Mouse (Mus musculus) lung, embryonic 14.5 days (tissue): ENCODE results near the gene Bcas3. TPM values are rescaled to one million over a fixed set of nuclear protein-coding genes. Genes with fewer than 3 reads are reported as not detected.

Experiments
- ATAC-seq: fragments of 200-750 bp; cut with Nextera tagmentation; 2 replicates; pipeline ENCODE4 v1.8.0; 2017; ENCODE audit warnings: mild to moderate bottlenecking, moderate TSS enrichment, moderate library complexity; ENCODE audit not compliant: insufficient read depth
- DNase-seq: peaks from one replicate; pipeline ENCODE4 v3.0.0-alpha.2; 2015
- H3K27ac ChIP-seq: fragments of 300-500 bp; sonication (generic); 2 replicates; pipeline ENCODE4 v1.5.1; 2014; ENCODE audit warnings: low read depth, mild to moderate bottlenecking, moderate library complexity
- H3K27me3 ChIP-seq: fragments of 300-500 bp; sonication (generic); 2 replicates; pipeline ENCODE4 v1.6.1; 2014; ENCODE audit warnings: low read length, control low read depth; ENCODE audit not compliant: insufficient read depth
- H3K36me3 ChIP-seq: fragments of 300-500 bp; sonication (generic); 2 replicates; pipeline ENCODE4 v1.6.1; 2014; ENCODE audit warnings: control low read depth; ENCODE audit not compliant: insufficient read depth
- H3K4me1 ChIP-seq: fragments of 300-500 bp; sonication (generic); 2 replicates; pipeline ENCODE4 v1.6.1; 2014; ENCODE audit warnings: antibody characterized with exemption, control low read depth; ENCODE audit not compliant: insufficient read depth
- H3K4me2 ChIP-seq: fragments of 300-500 bp; sonication (generic); 2 replicates; pipeline ENCODE4 v1.6.1; 2014; ENCODE audit warnings: mild to moderate bottlenecking
- H3K4me3 ChIP-seq: fragments of 300-500 bp; sonication (generic); 2 replicates; pipeline ENCODE4 v1.5.1; 2014; ENCODE audit warnings: low read depth, low read length
- H3K9ac ChIP-seq: fragments of 300-500 bp; sonication (generic); 2 replicates; pipeline ENCODE4 v1.6.1; 2014
- H3K9me3 ChIP-seq: fragments of 300-500 bp; sonication (generic); 2 replicates; pipeline ENCODE4 v1.6.1; 2016; ENCODE audit warnings: low read depth, low read length, control low read depth
- CTCF ChIP-seq: IDR thresholded peaks from 2 replicates; pipeline ENCODE4 v1.5.1; 2016; ENCODE audit warnings: antibody characterized with exemption, low read depth
- WGBS: fragments of 180-500 bp; shearing (Covaris S2); extraction: QIAGEN DNeasy Blood & Tissue Kit; methylation state at CpG from one replicate; pipeline ENCODE4 v1.1.7; 2014; 5-methylcytosine and 5-hydroxymethylcytosine counted together
- polyA plus RNA-seq: library from polyadenylated mRNA; unstranded; fragments of >200 nt; fragmentation: Nextera tagmentation; extraction: Ambion mirVana; gene quantifications from 2 replicates; pipeline ENCODE4 v1.2.1, GENCODE M21; 2014

Bcas3 gene
- polyA plus RNA-seq, 1 experiment from 2014 or later, result 35.0 TPM

DNA sequence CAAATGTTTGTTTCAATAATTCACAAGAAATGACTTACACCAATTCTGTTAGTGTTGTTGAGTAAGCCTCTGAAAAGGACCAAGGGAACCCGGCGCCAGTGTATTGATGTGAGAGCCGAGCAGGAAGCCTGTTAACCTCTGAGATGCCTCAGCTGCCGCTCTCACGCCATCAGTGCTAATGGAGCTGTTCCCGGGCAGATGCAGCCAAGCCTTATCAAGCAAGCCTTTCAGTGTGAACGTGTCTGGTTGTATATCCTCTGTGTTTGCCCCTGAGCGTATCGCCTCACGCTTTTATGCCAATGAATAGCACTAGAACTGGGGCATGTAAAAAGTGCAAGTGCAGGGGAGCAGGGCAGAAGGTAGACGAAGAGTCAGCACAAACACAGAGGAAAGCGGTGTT, 121.4 kb downstream of the Bcas3 start:
- no peak for TF ChIP-seq CTCF
- Histone ChIP-seq H3K9me3 (no peaks in the 10 kb centered on the region), H3K9ac (no peak overlapping the region), H3K4me2 (no peak overlapping the region), H3K4me1 (no peaks in the 10 kb centered on the region; the same call in 1 of the 2 replicates), H3K4me3 (no peak overlapping the region), H3K27me3 (no peaks in the 10 kb centered on the region), H3K27ac (no peak overlapping the region), H3K36me3 (no peaks in the 10 kb centered on the region)
- 31% methylated on average over 12 of the region's 12 CpGs for WGBS
- ATAC-seq (no peak), DNase-seq (peak; percentile 55)

DNA sequence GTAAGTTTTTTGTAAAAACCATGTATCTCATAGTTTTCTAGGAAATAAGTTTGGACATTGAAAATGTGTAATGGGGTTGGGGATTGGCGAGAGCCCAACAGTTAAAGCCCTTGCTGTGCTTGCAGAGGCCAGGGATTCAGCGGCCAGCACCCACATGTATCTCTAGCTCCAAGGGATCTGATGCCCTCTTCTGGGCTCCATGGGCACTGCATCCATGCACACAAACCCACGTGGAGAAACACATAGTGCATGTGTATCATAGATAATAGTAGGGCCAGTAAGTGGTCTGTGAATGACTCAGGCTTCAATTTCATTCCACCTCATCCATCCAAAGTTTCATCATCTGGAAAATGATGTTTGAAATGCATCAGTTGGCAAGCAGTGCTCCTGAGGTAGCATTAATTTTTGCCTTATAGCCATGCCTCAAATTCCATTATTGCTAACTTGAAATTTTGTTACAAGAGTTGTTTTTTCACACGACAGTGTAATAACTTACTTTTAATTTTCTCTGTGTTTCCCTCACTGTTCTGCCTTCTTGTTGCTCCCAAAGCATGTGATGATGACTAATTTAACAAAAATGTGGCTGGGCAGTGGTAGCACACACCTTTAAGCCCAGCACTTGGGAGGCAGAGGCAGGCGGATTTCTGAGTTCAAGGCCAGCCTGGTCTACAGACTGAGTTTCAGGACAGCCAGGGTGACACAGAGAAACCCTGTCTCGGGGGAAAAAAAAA, 129.9 kb downstream of the Bcas3 start:
- ATAC-seq (no peak), DNase-seq (peak; percentile 55)
- 70% methylated on average over 6 of the region's 6 CpGs for WGBS
- no peak overlapping the region for H3K9ac ChIP-seq
- no peaks in the 10 kb centered on the region for H3K36me3 ChIP-seq
- no peaks in the 10 kb centered on the region for H3K27me3 ChIP-seq
- H3K9me3 ChIP-seq, result no peaks in the 10 kb centered on the region
- no peak overlapping the region for H3K4me3 ChIP-seq
- TF ChIP-seq CTCF, result peak; percentile 55
- no peaks in the 10 kb centered on the region for H3K4me1 ChIP-seq
- no peak overlapping the region for H3K27ac ChIP-seq
- no peak overlapping the region for H3K4me2 ChIP-seq

DNA sequence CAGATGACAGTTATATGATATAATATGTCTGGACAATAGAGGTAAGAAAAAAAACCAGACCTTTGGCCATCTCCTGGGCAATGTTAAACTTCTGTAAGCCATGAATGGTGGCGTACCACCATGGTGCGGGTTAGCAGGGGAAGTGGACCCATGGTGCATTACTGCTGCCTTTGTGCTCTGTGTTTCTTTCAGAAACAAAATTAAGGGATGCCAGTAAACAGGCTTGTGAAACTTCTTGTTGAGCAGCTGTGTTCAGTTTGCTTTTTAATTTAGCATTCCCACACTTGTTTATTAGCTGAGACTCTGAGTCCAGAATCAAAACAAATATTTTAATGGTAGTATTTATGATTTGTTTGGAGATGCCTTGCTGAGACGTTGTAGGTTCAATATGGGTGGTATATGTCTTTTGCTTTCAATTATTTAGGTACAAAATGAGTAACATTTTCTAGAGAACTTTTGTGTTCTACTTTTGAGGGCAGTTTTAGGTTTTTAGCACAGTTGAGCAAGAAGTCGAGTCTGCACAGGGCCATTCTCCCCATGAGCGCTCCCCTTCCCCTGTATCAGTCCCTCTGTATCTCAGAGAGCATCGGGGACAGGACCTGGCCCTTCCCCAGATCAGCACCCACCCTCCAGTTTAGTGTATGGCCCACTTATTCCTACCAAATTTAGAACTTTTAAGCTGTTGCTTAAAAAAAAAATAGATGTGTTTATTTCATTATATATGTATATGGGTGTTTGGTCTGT, 132.4 kb downstream of the Bcas3 start:
- 71% methylated on average over 6 of the region's 6 CpGs for WGBS

DNA sequence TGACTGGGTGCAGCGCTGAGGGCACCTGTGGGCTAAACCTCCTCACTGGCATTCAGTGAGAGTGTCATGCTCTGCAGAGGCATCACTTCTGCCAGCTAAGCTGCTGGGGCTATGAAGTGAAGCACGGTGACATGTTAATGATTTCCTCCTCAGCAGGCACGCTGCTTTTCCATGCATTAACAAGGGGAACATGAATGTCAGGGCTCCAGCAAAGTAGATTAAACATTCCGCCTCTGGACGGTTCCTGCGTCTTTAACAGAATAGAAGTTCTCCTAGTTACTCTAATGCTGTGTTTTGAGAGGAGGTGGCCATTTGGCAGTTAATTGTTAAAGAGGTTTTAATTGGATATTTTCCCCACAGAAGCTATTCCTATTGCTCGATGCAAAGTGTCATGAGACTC, 134.5 kb downstream of the Bcas3 start:
- Histone ChIP-seq H3K4me1 (peaks cover 7% of the 10 kb centered on the region; the same call in 1 of the 2 replicates), H3K9ac (no peak overlapping the region), H3K4me3 (no peak overlapping the region), H3K27ac (no peak overlapping the region), H3K4me2 (no peak overlapping the region), H3K36me3 (no peaks in the 10 kb centered on the region), H3K27me3 (no peaks in the 10 kb centered on the region), H3K9me3 (no peaks in the 10 kb centered on the region)
- TF ChIP-seq CTCF, result no peak
- 43% methylated on average over 7 of the region's 7 CpGs for WGBS
- ATAC-seq (no peak), DNase-seq (peak; percentile 31)

More for the DNA sequence above, 132.4 kb downstream of the Bcas3 start:
- no peak for ATAC-seq
- peak overlapping the region; percentile 44; the same call in 1 of the 2 replicates for H3K27ac ChIP-seq
- peaks cover 4% of the 10 kb centered on the region; the same call in 1 of the 2 replicates for H3K4me1 ChIP-seq
- no peak for TF ChIP-seq CTCF
- DNase-seq, result peak; percentile 50
- H3K4me3 ChIP-seq, result no peak overlapping the region
- no peak overlapping the region for H3K4me2 ChIP-seq
- no peaks in the 10 kb centered on the region for H3K27me3 ChIP-seq
- H3K9me3 ChIP-seq, result no peaks in the 10 kb centered on the region
- no peak overlapping the region for H3K9ac ChIP-seq
- no peaks in the 10 kb centered on the region for H3K36me3 ChIP-seq

DNA sequence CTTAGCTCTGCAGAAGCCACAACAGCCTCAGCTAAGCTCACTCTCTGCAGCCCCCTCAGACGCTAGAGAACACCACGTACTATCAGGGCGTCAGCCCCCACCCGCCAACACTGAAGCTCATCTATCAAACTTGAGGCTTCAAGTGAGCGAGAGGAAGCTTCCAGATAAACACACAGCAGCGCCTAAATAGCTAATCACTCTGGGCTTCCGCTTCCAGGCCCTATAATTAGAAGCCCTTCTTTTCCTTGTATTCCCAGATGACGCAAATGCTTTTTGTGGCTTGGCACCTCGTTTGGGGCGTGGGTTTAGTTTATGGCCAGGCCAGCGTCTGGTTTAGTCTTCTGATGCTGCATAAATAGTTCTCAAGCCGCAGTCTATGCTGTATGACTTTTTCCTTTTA, 139.3 kb downstream of the Bcas3 start:
- DNase-seq (peak; percentile 94), ATAC-seq (peak; percentile 92)
- no peak for TF ChIP-seq CTCF
- Histone ChIP-seq H3K27me3 (no peaks in the 10 kb centered on the region), H3K27ac (peak overlapping the region; percentile 89), H3K4me1 (peaks cover 12% of the 10 kb centered on the region; the same call in 1 of the 2 replicates), H3K4me3 (no peak overlapping the region), H3K36me3 (no peaks in the 10 kb centered on the region), H3K9me3 (no peaks in the 10 kb centered on the region), H3K4me2 (peak overlapping the region; percentile 19), H3K9ac (peak overlapping the region; percentile 26; the same call in 1 of the 2 replicates)
- WGBS, result 12% methylated on average over 12 of the region's 12 CpGs

DNA sequence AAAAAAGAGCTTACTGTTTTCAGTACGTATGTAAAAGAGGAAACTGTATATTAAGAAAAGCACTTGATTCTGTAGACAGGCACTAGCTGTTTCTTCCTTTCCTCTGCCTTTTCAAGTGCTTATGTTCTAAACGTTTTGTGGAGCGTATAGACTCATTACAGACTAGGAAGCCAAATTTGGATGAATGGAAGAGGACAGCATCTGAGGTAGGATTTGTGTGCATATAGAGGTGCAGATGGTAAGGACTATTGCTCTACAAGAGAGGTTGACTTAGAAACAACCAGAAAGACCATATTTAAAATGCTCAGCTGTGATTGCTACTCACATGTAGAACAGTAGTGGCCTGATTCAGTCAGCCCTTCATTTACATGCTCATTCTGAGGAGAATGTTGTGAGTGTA, 139.7 kb downstream of the Bcas3 start:
- no peaks in the 10 kb centered on the region for H3K9me3 ChIP-seq
- peak overlapping the region; percentile 89 for H3K27ac ChIP-seq
- TF ChIP-seq CTCF, result no peak
- H3K9ac ChIP-seq, result no peak overlapping the region
- ATAC-seq (peak; percentile 23; the same call in 1 of the 2 replicates), DNase-seq (no peak)
- WGBS, result 28% methylated on average over 3 of the region's 3 CpGs
- no peaks in the 10 kb centered on the region for H3K36me3 ChIP-seq
- no peaks in the 10 kb centered on the region for H3K27me3 ChIP-seq
- peaks cover 12% of the 10 kb centered on the region; the same call in 1 of the 2 replicates for H3K4me1 ChIP-seq
- H3K4me2 ChIP-seq, result peak overlapping the region; percentile 19
- no peak overlapping the region for H3K4me3 ChIP-seq

DNA sequence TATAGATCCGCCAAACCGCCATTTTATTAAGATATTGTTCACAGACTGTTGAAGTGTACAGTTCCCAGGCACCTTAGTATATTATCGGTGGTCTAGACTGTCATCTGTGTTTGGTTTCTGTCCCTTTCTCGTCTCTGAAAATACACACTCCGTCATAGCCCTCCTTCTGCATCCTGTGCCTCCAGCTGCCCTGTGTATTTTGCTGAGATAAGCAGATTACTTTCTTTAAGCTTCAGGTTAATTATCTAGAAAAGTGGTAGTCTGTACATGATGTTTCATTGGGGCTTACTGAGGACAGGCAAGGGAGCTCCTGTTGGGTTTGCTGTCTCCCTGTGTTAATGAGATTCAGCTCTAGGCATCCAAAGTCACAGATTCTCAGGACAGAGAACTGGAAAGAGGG, 146.6 kb downstream of the Bcas3 start:
- no peak overlapping the region for H3K4me2 ChIP-seq
- no peaks in the 10 kb centered on the region for H3K4me1 ChIP-seq
- H3K9ac ChIP-seq, result no peak overlapping the region
- TF ChIP-seq CTCF, result no peak
- no peak overlapping the region for H3K4me3 ChIP-seq
- H3K27ac ChIP-seq, result no peak overlapping the region
- 63% methylated on average over 5 of the region's 5 CpGs for WGBS
- H3K36me3 ChIP-seq, result no peaks in the 10 kb centered on the region
- H3K9me3 ChIP-seq, result no peaks in the 10 kb centered on the region
- DNase-seq (no peak), ATAC-seq (no peak)
- H3K27me3 ChIP-seq, result no peaks in the 10 kb centered on the region
